Mouse (Mus musculus) right cerebral cortex, postnatal 36 days (tissue): ENCODE results near the gene Cela2a.

Source experiments
- DNase-seq, 2 experiments: peaks; one replicate each; pipeline ENCODE4 v3.0.0; 2022; ENCODE audit warnings: low spot score in 2 of 2, mixed read lengths in 1 of 2

Gene Cela2a

DNA sequence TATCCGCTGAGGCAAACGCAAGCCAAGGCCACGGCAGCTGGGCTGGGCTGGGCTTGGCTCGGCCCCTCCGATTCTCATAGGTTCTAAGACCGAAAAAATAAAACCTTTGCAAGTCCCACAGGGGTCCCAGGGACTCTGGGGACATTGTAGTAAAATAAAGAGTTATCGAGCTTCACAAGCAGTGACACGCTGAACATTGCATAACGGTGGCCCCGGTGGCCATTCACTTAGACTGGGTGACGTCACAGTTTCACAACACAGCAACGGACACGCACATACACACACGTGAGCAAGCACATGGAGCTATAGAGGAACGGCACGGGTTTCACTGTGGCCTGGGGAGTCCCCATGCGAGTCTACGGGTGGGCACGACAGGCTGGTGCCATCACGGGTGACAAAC, 32.5 kb upstream of the Cela2a start:
- no peak for DNase-seq

DNA sequence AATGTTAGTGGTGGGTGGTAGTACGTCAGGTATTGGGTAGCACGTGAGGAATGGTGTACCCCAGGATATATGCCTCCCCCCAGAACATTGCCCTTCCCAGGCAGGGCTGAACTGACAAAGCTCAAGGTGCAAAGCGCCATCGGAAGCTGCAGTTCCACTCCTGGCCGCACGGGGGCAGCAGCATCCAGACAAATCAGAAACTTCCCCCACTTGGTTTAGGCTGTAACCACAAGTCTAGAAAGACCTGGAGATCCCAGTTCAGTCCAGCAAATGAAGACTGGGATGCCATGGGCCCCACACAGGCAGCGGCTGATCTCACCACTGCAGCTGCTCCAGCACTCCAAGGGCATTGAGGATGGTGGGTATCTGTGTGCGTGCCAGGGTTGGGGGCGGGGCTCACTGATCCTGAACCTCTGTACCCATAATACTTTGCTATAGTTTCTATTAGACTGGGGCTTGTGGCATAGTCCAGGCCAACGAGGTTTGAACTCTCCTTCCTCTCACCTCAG, 31.5 kb upstream of the Cela2a start:
- peak; percentile 80 to 83 for DNase-seq

GRCm38 (mm10) chr4:141853437-141853836, 27.5 kb upstream of the Cela2a start:
- no peak for DNase-seq

DNA sequence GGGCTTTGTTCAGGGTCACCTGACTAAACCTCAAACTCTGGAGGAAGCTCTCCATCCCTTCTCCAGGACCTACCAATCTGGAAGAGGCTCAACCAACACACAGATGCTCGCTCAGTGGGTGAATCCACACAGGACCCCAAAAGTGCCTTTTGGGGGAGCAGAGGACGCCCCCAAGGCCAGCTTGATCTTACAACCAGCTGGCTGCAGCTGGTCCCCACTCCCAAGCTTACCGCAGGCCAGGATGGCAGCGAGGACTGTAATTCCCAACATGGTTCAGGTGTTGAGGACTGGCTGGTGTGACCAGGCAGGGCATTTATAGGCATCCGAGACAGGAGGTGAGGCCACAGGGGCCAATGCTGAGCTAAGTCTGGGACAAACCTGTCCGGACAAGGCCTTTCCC, 20.0 kb upstream of the Cela2a start, which contains the start of gene Ctrc:
TSS of gene Ctrc (minus strand) at position 361 of the 400 bp plus-strand sequence.
- no peak for DNase-seq

GRCm38 (mm10) chr4:141834536-141835095, 8.7 kb upstream of the Cela2a start:
- no peak for DNase-seq

GRCm38 (mm10) chr4:141833911-141834310, 8.0 kb upstream of the Cela2a start:
- peak; percentile 37 to 46 for DNase-seq

DNA sequence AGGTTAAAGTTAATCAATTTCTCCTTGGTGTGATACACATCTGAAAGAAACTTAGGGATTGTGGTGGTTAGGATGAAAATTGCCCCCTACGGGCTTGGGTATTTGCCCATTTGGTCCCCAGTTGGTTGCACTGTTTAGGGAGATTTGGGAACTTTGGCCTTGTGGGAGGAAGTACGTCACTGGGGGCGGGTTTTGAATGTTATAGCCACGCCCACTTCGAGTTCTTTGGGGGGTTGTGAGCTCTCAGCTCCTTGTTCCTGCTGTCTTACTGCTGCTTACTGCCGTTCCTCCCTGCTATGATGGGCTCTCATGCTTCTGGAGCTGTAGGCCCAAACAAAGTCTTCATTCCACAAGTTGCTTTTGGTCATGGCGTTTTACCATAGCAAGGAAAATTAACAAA, 5.4 kb upstream of the Cela2a start:
- no peak for DNase-seq

- DNase-seq, result no peak
Measured at GRCm38 (mm10) chr4:141830381-141830780, 4.4 kb upstream of the Cela2a start.

- no peak for DNase-seq
Measured at GRCm38 (mm10) chr4:141828177-141828576, 2.2 kb upstream of the Cela2a start.

GRCm38 (mm10) chr4:141827401-141827800, 1.4 kb upstream of the Cela2a start:
- DNase-seq, result no peak

DNA sequence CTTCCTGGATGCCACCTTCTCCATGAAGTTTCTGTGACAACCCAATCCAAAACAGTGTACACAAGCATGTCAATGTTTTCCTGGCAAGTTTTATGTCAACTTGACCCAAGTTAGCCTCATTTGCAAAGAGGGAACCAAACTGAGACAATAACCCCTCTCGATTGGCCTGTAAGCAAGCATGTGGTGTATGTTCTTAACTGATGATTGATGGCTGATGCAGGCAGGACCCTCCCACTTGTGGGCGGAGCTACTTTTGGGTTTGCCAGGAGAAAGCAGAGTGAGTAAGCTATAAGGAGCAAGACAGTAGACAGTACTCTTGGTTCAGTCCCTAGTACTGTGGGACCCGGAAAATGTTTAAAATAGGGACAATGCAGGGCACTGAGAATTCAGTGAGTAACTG, 3.0 kb downstream of the Cela2a start:
- no peak for DNase-seq

DNA sequence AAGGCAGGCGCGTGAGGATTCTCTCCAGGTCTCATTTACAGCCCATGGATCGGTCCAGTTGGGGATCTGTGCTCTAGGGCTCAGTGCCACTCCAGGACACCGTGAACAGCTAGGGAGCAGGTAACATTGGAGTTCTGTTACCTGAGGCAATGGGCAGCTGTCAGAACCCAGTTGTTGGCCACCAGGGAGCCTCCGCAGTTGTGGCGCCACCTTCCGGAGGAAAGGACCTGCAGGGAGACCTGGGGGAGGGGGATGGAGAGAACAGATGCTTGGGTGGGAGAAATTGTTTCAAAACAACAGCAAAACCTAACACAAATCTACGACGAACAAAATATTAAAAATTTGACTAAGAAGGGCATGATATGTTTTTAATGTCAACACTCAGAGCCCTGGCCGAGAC, 3.9 kb downstream of the Cela2a start:
- DNase-seq, result no peak

DNA sequence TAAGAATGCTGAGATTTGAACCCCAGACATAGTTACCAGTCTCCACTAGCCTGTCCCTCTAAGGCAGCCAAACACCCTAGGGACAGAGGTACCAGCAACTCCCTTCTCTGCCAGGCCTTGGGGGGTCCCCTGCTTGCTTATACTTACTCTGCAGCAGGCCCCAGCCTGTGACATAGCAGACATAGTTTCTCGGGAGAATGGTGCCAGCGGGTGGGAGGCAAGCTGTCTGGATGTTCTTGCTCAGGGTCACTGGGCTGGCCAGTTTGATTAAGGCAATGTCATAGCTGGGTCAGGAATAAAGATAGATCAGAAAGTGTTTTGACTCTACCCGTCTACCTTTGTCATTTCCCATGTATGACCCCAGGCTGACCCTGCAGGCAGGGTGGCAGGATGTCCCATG, 4.8 kb downstream of the Cela2a start:
- DNase-seq, result no peak

GRCm38 (mm10) chr4:141819316-141819715, 6.6 kb downstream of the Cela2a start:
- no peak for DNase-seq

GRCm38 (mm10) chr4:141818861-141819260, 7.1 kb downstream of the Cela2a start:
- no peak for DNase-seq

DNA sequence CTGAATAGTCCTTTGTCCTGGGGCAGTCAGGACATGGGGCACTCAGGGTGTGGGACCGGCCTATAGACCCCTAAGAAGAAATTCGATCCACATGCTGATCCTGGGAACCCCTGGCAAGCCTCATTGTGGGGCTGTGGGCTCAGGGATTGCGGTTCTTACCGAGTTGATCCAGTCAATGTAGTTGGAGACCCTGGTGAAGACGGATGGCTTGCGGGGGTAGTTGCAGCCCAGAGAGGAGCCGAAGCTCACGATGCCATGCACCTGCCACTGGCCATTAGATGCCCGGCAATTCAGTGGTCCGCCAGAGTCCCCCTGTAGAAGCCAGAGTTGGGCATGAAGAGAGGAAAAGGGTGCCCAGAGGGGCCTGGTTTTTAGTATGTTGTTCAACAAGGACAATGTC, 8.3 kb downstream of the Cela2a start:
- DNase-seq, result no peak

DNA sequence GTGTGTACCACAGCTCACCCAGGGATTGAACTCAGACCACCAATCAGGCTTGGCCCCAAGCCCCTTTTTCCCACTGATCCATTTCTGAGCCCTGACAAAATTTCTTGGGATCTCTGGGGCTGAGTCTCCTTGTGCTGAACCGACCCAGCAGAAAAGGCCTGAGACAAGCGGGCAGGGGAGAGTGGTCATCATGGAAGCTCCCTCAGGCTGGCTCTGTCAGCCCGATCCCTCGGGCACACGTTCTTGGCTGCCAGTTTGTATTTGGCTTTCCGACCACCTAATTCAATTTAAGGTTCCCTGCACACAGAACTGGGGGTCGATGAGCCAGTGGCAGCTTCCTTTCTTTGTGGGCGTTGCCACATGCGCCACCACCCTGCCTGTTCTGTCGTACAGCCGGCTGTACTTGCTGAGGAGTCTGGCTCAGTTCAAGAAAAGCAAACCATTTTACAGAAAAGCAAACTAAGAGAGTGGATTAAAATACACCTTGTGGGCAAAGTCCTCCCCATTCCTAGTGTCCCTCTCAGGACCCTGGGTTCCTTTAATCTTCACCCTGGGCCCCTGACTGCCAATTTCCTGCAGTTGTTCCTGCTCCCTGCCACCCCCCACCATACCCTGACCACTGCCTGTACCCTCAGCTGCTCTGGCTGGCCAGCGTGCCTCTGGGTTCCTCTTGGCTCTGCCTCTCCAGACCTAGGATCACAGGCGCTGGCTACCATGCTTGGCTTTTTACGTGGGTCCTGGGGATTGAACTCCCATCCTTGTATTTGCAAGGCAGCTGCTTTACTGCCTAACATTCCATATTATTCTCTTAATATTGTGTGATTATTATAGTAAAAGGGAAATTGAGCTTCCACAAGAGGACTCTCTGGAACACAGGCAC, 8.9 kb downstream of the Cela2a start:
- no peak for DNase-seq

DNA sequence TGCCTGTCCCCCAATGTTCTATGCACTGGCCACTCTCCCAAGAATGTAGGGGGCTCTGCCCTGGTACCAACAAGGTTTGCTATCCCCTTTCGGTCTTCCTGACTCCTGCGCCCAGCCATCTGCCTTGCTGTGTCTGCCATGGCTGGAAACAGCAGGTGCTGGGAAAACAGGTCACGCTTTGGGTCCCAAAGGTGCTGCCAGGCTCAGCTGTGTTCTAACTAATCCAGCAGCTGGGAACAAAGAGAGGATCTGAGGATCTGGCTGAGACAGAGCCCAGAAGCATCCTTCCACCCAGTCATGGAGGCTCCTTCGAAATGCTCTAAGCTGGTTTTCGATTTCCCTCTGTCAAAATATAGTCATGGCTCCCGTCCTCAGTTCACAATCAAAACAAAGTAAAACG, 9.7 kb downstream of the Cela2a start:
- DNase-seq, result no peak

DNA sequence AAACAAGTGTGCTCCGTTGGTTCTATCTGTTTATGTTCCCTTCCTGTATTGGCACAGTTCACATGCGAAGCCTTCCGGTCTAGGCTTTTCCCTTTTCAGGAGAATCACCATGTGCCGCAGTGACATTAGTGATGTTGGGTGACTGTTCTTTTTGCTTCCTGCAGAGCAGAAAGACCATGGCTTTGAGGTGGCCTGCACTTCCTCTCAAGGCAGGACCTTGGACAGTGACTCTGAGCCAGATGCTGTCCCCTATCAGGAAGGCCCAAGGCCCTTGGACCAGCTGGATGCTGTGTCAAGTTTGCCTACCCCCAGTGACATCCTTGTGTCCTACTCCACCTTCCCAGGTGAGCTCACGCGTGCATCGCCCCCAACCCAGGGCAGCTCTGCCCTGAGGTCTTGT, 14.6 kb downstream of the Cela2a start:
- DNase-seq, result no peak

- no peak for DNase-seq
Measured at GRCm38 (mm10) chr4:141810975-141811374, 15.0 kb downstream of the Cela2a start.

DNA sequence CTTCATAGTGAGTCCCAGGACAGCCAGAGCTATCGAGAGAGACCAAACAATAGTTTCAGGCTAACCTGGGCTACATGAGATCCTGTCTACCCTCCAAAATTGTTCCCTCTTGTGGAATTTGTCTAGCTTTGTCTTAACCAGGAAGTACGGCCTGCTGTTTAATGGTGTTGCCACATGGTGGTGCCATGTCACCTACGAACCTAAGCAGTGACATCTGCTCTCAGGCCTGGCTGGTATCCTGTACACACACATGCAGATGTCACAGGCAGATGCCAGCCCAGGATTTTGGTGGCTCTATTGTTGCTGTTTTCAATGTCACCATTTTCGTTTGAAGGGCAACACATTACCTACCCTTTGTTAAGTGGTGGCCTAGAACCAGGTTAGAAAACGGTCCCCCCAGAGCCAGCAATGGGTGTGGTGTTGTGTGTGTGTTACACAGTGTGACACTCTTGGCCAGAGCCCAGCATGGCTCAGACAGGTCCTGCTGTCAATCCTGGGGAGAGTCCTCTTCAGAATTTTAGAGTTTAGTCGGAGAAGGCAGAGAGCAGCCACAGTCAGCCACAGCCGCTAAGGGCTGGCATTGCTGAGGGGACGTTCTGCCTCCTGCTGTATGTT, 16.0 kb downstream of the Cela2a start:
- DNase-seq, result no peak

DNA sequence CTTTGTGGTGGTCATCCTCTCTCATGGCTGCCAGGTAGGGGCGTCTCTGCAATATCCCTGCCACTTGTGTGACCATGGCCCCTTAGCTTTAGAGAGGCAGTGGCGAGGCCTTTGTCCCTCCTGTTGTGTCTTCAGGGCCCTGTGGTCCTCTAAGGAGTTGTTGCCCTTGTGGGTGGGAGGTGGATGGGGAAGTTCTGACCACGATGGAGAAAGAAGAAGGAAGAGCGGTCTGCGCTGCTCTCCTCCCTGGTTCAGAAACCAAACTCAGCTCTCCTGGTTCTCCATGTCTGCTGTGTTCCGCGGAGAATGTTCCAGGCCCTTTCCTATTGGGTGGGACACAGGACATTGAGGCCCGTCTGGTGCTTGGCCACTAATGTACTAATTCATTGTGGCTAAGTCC, 20.1 kb downstream of the Cela2a start:
- DNase-seq, result no peak

GRCm38 (mm10) chr4:141804105-141804504, 21.9 kb downstream of the Cela2a start:
- no peak for DNase-seq
